Mouse (Mus musculus): ENCODE measurements around the gene Dpf1.

DNA sequence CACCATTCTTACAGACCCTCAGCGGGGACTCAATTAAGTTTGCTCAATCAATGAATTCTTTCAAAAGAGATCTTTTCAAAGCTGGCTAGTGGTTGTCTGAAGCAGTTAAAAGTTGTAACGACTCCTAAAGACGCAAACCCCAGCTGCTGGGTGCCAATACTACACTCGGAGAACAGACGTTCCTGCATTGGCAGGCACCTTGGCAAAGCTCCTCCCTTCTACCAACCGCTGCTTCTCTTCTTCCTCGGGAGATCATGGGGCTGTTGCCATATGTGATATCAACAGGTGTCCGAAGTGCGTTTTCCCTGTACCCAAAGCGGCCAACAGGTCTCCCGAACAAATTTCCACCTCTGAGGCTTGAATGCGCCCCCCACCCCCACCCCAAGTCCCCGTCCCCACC, 22.9 kb upstream of the Dpf1 start:
- TF ChIP-seq CTCF (IDR thresholded peaks at IDR 0.05; ENCODE audit: low read depth, low read length) = no peak
- TF ChIP-seq TAL1 (conservative IDR thresholded peaks at IDR 0.05; ENCODE audit: low read depth, low read length) = no peak

Measured in G1E (cell line).